Mouse (Mus musculus) inflammation-experienced regulatory T-cells, adult 6 months (primary cell): ENCODE data around the gene Tnfrsf17. TPM values are rescaled to one million over a fixed set of nuclear protein-coding genes. Genes with fewer than 3 reads are reported as not detected.
"Not testable (repeated sequence)": the region's sequence is repeated elsewhere in the genome, so short reads cannot be mapped to it uniquely, and the experiment has no call there.

Experiments used
- ATAC-seq: one replicate; pipeline ENCODE4 v1.8.0; 2017
- polyA plus RNA-seq, 3 experiments: library from polyadenylated mRNA; unstranded; fragments of 100-300 nt; shearing (Covaris generic); gene quantifications; one replicate each; pipeline ENCODE4 v1.2.1; 2017

The Tnfrsf17 gene
- polyA plus RNA-seq = not detected

DNA sequence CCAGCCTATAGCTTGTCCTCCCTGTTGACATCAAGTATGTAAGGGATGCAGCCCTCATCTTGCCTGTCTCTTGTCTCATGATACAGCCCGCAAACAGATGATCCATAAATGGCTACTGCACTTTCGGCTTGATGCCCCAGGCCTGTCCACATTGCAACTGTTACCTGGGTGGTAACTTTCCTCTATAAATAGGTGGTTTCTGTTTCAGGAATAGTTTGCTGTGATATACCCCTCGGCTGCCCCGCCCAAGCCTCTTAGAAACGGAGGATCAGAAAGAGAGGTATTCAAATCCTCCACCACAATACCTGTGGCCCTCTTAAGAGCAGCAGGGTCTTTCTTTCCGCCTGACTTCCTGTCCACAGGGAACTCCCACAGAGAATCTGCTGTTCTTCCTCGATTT lies at the start of gene Tnfrsf17:
Tnfrsf17 (plus strand) TSS at position 301 of the 400 bp plus-strand sequence.
- no peak for ATAC-seq

DNA sequence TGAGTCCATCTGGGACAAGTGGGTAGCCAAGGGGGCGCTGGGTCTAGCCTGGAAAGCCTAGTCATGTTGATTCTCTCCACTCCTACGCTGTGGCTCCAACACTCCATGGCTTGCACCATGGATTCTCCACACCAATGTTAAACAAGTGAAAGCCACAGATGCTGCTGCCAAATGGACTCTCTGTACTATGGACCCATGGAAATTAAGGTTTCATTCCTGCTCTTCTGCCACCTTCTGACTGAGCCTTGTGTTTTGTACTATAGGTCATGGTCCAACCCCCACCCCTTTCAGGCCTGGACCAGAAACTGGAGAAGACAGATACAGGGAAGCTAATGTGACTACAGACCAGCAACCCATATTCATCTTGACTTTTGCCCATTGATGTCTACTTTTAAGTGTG lies 47.1 kb upstream of the Tnfrsf17 start:
- ATAC-seq = no peak

DNA sequence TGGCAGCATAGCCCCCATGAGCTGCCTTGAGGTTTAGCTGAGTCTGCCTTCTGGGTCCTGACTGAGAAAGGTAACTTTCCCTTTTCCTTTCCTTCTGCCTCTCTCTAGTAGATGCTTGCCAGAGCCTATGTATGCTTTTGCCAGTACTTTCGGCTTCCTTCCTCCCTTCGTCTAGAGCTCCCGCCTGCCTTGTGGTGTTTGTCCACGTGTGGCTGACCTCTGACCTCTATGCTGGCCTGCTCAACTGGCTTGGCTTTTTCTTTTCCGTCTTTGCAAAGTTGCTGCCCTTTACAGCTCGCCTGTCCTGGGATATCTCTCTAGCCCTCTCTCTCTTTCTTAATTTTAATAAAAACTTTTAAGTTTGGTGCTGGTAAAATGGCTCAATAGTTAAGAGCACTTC lies 43.8 kb upstream of the Tnfrsf17 start:
- ATAC-seq = no peak

DNA sequence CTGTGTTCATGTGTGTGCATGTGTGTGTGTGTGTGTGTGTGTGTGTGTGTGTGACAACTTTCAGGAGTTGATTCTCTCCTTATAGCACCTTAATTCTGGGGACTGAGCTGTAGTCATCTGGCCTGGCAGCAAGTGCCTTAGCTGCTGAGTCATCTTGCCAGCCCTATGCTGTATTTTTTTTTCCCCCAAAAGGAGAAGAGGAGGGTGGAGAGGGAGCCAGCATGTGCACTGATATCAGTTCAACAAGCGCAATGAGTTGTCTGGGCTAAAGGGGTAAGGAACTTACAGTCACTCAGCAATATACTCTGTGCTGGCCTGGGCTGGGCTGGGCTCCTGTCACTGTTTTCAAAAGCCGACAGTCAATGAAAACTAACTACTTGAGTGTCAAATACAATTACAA lies 43.0 kb upstream of the Tnfrsf17 start:
- ATAC-seq = no peak

DNA sequence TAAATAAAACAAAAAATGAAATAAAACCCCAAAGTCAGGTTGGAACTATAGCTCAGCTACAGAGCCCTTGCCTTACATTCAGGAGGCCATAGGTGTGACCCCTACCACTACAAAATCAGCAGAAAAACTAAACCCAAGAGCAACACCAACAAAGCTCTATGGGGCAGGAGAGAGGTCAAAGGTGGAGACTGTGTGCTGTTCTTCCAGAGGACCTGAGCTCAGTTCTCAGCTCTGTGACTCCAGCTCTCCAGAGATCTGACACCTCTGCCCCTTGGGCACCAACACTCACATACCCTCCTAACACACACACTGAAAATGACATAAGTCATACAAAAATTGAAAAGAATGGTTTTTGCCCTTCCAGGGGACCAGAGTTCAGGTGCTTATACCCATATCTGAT lies 42.5 kb upstream of the Tnfrsf17 start:
- no peak for ATAC-seq

DNA sequence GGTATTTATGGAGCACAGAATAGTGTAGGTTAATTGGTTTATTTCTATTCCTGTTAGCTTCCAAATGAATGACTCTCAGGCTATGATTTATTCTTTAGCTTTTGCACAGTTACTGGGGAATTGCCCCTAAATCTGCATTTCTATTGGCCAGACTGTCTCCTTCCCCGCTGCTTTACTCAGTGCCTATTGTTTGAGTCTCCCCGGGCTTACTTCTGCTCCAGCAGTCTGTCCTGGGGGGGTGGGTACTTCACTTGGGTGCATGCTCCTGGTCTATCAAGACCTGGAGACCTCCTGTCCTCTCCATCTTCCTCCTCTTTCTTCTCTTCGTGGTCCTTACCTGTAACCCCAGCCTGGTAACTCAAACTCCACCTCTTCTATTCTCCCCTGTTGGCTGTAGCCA lies 36.7 kb upstream of the Tnfrsf17 start:
- ATAC-seq = no peak

DNA sequence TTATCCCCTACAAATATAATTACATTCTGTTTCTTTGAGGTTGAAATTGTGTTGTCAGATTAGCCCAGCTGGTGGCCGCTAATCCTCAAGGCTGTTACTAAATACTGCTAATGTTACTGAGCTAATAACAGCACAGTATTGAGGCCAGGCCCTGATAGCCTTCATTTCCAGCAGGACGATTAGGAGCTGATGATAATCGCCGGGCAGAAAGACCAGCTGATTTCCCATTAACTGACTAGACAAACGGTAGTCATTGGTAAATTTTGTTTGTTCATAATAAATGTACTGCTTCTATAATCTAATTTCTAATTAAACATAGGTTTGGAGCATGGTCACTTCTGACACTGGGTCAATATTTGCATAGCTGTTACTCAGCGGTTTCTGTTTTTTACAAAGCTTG lies 34.8 kb upstream of the Tnfrsf17 start:
- ATAC-seq = no peak

DNA sequence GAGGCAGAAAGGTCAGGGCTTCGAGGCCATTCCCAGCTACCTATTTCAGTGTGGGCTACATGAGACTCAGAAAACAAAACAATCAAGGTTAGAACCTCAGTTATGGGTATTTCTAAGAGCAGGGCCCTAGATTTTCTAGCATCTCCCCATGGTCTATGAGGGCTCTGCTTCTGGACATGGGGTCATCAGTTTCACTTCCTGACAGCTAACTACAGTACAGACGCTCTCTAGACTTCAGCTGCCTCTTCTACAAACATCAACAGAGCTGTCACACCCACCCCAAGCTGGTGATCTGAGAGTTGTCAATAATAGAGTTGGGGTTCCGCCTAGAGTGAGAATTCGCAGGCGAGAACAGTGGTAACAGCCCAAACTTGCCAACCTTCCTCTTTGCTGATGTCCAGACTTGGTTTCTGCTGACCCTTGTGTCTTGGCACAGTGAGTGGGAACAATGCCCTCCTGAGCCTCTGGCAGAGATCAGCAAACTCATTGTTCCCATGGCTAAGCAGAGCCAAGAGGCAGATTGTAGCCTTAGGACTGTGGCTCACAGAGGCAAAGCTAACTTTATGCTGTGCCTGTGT lies 30.9 kb upstream of the Tnfrsf17 start:
- no peak for ATAC-seq

DNA sequence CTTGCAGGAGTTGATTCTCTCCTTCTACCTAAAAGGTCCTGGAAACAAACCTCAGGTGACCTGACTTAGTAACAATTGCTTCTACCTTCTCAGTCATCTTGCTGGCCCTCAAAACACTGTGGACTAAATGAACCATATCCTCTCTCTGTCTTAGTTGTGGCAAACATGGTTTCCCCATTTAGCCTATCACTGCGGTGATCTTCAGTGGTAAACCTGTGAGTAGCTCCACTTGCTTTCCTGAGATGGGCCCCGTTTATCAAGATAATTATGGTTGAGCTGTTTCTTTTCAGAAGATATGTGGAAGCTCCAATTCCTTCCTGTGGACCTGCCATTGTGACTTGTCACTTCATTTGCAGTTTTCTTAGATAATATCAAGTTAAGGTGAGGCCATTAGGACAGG lies 28.7 kb upstream of the Tnfrsf17 start:
- no peak for ATAC-seq

DNA sequence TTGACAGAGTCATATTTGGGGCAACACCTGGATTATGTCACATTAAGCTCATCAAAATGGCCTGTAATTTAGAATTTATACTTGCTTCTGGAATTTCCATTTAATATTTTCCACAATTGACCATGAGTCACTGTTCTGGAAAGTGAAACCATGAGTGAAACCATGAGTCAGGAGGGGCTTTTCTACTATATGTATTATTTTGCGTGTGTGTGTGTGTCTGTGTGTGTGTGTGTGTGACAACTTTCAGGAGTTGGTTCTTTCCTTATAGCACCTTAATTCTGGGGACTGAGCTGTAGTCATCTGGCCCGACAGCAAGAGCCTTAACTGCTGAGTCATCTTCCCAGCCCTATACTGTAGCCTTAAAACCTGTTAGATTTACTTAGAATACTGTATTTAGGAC lies 27.7 kb upstream of the Tnfrsf17 start:
- ATAC-seq = peak; percentile 60

DNA sequence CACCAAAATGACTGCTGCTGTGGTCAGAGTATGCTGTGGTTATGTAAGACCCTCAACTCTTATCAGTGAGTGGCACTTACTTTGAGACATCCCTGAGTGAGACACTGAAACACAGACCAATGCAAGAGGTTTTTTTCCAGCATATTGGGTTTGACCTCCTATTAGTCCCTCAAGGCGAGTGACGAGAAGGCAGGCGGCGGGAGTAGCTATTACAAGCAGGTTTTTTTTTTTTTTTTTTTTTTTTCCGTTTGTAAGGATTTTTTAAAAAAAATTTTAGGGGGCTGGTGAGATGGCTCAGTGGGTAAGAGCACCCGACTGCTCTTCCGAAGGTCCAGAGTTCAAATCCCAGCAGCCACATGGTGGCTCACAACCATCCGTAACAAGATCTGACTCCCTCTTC lies 24.7 kb upstream of the Tnfrsf17 start:
- not testable (repeated sequence) for ATAC-seq

DNA sequence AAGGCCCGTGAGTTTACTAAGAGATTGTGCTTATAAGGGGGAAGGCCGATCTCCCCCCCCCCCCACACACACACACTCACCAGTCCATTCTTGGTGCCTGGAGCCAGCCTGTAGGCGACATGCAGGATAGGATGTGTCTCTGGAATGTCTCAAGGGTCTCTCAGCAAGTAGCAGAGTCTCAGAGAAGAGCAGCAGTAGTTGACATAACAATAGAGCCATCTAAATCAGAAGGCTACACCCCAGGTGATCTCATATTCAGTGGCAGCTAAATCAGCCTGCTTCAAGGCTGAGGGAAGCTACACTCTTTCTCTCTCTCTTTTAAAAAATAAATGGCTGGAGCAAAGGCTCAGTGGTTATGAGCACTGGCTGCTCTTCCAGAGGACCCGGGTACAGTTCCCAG lies 18.0 kb upstream of the Tnfrsf17 start:
- not testable (repeated sequence) for ATAC-seq

DNA sequence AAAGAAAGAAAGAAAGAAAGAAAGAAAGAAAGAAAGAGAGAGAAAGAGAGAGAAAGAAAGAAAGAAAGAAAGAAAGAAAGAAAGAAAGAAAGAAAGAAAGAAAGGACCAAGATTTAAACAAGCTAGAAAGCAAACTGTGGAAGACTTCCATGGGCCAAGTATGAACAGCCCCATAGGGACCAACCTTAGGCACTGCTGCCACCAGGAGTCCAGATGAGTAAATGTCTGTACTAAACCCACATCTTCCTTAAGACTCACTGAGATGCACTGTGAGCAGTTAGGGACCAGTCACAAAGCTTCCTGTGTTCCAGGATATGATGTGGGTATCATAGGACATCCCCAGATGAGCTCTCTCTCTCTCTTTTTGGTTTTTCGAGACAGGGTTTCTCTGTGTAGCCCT lies 15.9 kb upstream of the Tnfrsf17 start:
- not testable (repeated sequence) for ATAC-seq

DNA sequence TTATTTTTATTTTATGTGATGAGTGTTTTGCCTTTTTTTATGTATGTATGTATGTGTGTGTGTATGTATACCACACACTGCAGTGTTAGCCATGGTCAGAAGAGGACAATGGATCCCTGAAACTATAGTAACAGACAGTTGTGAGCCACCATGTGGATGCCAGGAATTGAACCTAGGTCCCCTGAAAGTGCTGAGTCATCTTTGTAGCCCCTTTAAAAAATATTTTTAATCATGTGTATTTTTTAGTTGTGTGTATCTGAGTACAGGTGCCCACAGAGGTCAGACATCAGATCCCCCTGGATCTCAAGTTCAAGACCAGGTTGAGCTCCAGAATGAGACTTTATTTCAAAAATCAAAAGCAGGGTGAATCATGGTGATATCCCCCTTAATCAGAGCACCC lies 9.9 kb upstream of the Tnfrsf17 start:
- ATAC-seq = no peak

DNA sequence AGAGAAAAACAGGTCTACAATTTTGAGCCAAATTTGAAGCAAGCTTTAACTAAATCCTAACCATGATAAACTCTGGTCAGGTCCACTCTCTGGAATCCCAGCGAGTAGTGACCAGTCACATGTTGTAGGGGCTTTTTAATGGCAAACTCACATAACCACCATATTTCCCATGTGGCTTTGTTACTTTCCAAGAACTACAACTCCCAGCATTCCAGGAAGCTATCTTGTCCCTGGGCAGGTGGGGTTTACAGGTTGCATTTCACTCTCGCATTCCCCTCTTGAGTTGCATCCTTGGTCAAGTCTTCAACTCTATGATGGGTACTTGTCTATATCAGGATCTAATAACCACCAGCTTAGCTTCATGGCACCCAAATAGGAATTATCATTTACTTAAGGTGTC lies 8.1 kb upstream of the Tnfrsf17 start:
- ATAC-seq = no peak

DNA sequence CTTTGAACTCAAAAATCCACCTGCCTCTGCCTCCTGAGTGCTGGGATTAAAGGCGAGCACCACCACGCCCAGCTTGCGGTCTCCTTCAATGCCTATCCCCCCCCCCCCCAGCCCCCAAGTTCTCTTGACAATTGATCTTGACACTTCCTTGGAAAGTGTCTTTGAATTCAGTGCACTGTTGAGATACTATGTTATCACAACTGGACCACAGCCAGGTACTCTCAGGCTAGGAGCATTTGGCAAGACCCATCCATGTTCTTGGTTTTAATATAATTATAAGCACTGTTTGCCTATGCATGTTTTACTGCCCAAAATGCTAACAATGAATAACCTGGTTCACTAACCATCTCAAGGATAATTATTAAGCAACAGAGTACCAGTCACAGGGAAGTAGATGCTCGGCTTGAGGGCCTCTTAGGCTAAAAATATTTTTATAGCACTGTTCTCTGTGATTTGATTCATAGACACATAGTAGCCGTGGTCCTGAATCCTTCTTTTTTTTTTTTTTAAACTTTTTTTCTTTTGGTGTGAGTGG lies 2.2 kb downstream of the Tnfrsf17 start:
- ATAC-seq = no peak

DNA sequence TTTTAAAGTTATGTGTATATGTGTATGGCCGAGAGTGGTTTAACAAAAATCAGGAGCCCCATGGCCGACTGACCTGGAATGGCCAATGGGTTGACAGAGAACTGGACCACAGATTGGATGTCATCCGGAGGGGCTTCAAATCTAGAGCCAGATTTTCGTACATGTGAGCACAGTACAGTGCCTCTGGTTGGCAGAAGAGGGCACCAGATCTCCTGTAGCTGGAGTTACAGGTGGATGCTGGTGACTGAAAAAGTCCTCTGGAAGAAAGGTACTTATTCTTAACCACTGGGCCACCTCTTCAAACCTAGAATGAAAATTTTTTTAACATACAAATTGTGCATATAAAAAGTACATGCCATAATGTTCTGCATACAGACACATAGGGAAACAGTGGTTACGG lies 3.1 kb downstream of the Tnfrsf17 start:
- ATAC-seq = no peak

DNA sequence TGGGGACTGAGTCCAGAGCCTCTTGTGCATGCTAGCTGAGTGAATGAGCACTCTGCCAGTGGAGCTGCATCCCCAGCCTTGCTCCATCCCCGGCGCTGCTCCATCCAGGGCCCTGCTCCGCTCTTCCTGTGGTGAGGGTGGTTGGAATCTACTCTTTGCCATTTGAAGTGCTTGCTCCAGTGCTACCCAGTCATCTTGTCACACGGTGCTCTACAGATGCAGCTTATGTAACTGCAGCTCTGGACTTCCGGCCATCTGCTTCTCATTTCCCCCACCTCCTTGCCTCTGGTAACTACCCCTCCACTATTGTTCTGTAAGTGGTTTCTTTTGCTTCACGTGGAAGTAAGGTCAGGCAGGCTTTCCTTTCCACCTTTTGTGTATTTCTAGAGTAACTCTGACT lies 3.7 kb downstream of the Tnfrsf17 start:
- ATAC-seq = no peak

DNA sequence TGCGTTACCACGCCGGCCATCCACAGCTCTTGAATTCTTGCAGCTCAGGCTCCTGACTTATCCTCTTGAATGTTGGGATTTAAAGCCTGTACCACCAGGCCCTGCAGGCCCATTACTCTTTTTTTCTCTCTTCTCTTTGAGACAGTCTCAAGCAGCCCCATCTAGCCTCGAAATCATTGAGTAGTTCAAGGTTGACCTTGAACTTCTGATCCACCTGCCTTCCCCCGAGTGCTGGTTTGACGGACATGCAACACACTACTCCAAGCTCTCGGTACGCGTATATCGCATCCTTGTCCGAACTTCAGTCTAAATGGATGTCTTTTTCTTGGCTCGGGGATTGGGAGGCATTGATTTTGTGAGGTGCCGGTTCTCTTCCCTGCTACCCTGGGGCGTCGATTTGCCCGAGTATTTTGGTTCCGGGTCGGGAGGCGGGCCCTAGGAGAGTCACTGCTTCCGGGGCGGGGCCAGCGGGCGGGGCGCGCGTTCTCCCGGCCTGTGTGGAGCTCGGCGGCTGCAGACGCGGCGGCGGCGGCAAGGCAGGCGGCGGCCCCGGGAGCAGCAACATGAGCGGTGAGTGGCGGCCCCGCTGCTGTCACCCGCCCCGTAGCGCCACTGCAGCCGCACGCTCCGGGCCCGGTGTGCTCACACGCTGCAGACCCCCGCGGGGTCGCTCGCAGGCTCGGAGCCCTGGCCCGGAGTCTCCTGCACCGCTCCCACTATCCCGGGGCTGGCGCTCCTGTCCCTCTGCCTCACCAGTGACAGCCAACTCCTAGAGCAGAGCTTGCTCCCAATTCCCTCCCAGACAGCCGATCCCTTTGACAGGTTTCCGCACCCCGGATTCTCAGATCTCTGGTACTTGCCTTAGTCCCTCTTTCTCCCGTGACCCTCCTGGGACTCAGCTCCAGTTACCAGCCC lies 9.1 kb downstream of the Tnfrsf17 start, which contains the start of gene Snx29:
Snx29 (plus strand) TSS at position 500 of the 915 bp plus-strand sequence.
- peak; percentile 96 for ATAC-seq

DNA sequence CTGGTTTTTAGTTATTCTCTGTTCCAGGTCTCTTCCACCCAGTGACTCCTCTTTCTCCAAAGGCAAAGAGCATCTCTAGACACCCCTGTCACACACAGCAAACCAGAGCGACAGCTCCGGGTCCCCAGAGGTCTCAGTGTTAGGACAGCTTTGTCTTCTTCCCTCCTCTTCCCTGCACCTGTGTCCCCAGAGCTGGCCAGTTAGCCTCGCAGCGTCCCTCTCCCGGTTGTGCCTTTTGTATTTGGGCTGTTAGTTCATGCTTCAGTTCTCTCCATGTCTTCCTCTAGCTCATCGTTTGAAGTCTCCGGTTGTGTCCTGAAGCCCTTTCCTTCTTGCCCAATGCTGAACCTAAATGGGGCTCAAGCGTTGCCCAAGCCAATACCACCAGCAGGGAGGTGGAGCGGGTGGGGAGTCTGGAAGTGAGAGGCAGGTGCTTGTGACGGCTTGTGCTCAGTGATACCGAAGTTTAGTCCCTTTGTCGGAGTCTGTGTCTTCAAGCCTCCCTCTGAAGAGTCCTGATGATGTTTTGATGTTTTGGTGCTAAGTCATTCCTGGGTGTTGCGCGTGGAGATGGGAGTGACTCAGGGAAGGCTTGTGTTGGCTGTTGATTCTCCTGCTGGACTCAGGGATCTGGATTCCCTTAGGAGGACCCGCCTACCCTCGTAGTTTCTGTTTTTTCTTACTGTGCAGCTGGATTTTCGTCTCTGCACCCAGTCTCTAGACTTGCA lies 9.9 kb downstream of the Tnfrsf17 start:
- peak; percentile 12 for ATAC-seq

DNA sequence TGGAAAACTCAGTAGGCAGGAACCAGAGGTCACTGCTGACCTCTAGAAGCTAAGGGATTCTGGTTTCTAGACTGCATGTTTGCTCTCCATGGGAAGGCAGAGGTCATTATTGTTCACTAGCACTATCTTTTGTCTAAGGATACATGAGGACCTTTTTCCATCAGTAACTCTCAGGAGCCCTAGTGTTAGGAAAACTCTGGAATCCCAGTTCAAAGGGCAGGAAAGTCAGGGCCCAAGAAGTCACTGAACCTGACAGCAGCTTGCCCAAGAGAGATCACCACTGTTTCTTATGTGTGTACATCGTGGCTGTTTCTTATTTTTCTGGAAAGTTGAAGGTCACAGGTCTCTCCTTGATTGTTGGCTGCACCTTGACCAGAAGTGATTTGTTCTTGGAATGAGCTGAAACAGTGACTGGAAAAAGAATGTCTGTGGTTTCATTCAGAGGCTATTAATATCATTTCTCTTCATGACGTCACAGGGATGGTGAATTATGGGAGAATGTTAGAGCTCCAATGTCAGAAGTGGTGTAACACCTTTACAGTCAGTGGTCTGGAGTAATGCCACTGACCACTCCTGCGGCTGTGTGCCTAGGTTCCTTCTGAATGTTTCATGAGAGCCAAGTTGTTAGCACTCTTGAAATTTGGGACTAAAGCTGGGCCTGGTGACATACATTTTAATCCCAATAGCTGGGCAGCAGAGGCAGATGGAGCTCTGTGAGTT lies 16.6 kb downstream of the Tnfrsf17 start:
- ATAC-seq = no peak

DNA sequence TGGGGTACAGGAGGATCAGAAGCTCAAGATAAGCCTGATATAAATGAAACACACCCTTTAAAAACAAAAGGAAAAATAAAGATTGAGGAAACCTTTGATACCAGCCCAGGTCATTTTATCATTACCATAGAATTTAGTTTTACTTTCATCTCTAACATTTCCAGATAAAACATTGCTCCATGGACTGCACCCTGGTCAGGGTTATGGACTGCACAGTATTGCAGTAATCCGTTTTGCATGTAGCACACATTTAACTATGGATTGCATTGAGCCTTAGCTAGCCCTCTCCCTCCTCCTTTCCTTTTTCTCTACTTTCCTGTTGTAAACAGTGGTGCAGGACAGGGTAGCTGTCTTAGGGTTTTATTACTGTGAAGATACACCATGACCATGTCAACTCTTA lies 17.4 kb downstream of the Tnfrsf17 start:
- ATAC-seq = no peak
